Mouse (Mus musculus): Measurements from ENCODE around the gene Eci2.
A peak's percentile ranks its signal among the peaks of the same experiment; 100 is the strongest.
"Not testable (repeated sequence)": the region's sequence is repeated elsewhere in the genome, so short reads cannot be mapped to it uniquely, and the experiment has no call there.

The Eci2 gene

DNA sequence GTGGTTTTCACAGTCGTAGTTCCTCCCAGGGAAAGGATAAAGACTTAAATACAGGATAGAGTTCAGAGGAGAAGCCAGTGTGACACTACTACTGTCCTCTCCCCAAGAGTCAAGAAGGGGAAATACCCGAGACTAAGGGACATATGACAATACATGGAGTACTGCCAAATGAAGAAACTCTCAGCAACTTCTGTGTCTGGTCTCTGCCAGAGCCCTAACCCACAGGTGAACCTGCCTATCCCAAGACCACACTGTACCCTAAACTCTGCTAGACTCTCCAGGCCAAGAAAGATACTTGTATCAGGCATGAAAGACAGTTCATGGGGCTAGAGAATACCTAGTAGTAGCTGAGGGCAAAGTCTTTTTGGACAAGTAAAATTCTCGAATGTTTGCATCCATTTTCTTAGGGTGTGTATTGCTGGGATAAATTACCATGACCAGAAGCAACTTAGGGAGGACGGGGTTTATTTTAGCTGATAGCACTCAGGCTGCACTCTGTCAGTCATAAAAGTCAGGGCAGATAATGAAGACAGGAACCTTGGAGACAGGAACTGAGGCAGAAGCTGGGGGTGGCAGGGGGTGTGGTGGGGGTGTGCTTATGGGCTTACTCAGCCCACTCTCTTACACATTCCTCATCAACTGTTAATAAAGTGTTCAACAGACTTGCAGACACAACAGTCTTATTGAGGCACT is 35.2 kb downstream of the Eci2 start:
- DNase-seq (ENCODE audit: low spot score) = no peak

DNA sequence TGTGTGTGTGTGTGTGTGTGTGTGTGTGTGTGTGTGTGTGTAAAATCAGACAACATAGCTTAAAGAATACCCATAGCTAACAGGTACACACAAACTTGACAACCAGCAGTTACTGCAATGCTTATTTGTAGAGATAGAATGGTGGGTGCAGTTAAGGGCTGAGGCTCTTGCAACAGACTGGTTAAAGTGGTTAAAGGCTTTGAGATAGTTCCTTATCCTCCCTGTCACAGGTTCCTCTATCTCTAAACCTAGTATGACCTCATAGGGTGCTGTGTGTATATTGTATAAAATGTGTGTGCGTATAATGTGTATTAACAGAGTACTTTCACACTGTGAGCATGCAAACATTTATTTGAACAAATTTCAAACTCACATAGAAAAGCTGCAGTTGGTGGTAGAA is 43.4 kb downstream of the Eci2 start:
- DNase-seq (ENCODE audit: low spot score) = not testable (repeated sequence)

DNA sequence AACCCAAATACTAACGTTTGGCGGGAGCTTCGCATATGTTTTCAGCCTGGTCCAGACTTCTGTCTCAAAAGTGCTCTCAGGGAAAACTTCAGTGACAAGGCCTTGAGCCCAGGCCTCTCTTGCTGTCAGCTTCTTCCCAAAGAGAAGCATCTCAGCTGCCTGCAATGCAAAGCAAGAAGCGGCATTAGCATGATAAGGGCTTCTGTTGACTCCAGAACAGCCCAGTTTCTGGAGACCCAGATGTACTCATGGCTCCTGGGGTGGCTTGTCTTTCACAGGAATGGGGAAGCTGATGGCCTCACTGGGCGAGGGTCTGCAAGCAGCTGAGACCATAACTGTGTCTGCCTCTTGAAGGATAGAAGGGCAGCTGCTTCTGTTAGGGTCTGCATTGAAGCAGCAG is 48.3 kb downstream of the Eci2 start:
- not testable (repeated sequence) for DNase-seq (ENCODE audit: low spot score)

DNA sequence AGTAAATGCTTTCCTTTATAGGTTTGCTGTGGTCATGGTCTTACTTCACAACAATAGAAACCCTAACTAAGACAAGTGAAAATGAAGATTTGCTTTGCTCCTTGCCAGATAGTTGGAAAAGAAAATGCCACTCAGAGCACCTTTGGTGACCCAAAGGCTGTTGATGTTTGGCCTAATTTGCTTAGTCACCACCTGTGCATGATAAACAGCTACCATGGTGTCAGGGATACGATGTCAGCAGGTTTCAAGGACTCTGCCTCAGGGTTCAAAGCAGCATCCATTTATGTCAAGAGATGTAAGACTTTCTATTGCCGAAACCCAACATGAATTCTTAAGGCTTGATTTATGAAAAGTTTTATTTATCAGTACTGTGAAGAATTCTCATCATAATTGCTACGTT is 49.5 kb downstream of the Eci2 start:
- no peak for DNase-seq (ENCODE audit: low spot score)

DNA sequence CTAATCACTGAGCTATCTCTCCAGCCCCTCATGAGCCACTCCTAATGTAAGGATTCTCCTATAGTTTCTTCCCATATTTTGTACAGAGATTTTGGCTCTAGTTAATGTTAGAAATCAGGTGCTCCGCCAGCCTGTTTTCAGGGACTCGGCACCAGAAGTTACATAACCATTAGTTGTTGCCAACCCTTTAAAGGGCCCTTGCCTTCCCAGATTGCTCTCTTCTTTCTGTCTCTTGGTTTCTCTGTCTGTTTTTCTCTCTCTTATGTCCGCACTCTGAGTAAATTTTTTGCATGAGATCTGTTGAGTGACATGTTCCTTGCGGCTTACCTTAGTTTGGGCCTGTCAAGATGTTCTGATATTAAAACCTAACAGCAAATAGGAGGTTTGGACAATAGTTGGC is 50.8 kb downstream of the Eci2 start:
- DNase-seq (ENCODE audit: low spot score) = no peak

DNA sequence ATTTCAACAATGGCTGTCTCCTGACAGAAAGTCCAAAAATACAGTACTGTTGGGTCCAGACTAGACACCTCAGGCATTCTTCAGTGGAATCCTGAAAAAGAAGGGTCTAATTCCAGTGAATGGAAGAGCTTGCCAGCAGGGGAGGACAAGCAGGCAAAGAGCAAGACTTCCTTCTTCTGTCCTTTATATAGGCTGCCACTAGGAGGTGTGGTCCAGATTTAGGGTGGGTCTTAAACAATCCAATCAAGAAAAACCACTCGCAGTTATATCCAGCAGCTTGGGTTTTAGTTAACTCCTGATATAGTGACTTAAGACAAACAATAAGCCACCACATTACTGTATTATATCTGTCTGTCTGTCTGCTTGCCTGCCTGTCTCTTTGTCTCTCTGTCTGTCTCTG is 53.1 kb downstream of the Eci2 start:
- no peak for DNase-seq (ENCODE audit: low spot score)

DNA sequence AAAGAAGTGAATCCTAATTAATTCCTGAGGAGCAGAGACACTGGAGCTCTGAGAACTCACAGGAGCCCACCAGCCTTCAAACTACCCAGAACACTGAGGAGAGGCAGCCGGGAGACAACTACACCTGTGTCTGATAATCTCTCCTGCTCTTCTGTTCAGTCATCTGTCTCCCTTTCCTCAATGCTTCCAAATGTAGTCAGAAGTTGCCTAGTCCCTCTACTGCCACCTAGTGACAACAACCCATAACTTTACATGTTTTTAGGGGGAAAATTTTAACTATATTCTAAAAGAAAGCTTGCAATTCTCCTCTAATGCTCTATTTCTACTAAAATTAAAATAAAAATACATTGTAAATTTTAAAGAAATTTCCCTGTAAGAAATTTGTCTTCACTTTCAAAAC is 53.7 kb downstream of the Eci2 start:
- no peak for DNase-seq (ENCODE audit: low spot score)

DNA sequence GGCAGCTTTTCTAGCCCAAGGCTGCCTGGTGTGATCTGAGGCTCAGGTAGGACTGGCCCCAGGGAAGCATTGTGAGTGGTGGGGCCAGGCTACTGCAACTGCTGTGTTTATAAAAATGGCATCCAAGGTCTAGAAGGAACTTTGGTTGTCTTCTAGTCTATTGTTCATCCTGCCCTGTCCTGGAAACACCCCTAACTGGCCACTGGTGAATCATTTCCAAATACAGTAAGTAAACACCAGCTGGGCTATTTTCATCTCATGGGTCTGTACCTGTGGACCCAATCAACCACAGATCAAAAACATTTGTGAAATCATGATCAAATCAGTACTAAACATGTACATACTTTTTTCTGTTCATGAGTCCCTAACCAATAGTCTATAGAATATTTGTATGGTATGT is 54.4 kb downstream of the Eci2 start:
- DNase-seq (ENCODE audit: low spot score) = not testable (repeated sequence)

DNA sequence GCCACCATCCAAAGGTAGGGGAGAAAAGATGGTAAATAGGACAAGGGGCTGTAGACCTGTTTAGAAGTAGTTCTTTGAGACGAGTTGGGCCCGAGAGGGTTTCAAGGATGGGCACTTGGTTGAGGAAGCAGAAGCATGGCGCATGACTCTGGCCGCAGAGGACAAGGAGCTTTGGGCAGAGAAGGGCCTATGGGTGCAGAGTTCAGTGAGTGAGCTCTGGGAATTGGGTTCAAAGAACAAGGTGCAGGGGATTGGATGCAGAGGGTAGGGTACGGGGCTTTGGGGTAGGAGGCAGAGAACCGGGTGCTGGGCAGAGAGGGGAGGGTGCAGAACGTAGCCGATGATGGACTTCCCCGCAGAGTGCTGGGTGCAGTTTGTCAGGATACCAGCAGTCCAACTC is 61.2 kb downstream of the Eci2 start:
- DNase-seq (ENCODE audit: low spot score) = not testable (repeated sequence)

DNA sequence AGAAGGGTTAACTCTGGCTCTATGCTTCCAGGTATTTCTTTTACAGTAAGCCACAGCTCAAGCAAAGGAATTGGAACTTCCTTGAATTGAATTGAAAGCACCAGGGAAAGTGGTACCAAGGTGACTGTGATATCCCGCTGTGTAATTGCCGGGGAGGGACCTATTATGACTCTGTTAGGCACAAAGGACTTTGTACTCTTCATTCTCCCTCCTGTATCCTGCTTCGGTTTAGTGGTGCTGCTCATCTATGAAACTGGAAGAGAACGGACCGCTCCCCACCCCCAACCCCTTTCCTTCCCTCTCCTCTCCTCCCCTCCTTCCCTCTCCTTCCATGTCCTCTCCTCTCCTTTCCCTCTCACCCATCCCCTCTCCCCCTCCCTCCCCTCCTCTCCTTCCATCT is 62.0 kb downstream of the Eci2 start:
- no peak for DNase-seq (ENCODE audit: low spot score)

DNA sequence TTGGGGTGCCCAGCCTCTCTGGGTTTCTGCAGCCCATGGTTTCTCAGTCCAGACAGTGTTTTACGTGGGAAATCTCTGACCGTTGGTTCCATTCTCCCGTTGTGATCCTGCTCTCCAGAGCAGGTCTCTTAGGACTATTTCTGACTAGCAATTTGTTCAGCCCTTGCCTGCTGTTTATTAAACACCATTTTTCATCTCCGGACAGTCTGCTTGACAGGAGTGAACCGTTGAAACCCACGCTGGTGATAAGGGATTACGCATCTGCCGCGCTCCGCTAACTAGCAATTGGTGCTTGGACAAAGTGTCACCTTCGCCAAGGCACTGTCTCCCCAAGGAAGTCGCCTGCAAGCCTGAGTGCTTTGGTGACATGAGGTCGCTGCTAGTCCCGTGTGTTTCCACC is 62.5 kb downstream of the Eci2 start:
- no peak for DNase-seq (ENCODE audit: low spot score)

DNA sequence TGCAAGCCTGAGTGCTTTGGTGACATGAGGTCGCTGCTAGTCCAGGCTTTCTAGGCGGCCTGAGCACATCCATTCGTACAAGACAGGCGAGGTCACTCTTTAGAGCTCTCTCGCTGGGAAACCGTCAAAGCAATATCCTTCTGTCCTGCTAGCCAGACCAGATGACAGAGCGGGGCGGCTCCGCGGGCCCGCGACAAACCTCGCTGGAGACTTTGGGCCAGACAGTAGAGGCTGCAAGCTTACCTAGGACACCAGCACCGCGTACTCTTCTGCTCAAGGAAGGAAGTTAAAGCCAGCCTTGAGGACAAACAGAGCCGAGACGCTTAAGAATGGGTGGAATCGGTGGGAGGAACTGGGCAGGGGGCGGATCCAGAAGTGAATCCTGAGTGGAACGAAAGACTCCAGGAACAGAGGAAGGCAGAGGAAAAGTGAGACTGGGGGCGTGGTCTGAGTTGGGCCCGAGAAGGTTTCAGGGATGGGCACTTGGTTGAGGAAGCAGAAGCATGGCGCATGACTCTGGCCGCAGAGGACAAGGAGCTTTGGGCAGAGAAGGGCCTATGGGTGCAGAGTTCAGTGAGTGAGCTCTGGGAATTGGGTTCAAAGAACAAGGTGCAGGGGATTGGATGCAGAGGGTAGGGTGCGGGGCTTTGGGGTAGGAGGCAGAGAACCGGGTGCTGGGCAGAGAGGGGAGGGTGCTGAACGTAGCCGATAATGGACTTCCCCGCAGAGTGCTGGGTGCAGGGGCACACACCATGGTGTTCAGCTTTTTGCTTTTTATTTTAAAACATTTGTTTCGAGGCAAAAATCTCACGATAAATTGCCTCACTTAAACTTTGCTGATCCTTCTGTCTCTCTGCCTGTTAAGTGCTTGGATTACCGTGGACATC is 63.1 kb downstream of the Eci2 start, which contains the start of gene Eci3:
TSS of gene Eci3 (minus strand) at position 300 of the 887 bp plus-strand sequence.
- peak; percentile 60 for DNase-seq (ENCODE audit: low spot score)

DNA sequence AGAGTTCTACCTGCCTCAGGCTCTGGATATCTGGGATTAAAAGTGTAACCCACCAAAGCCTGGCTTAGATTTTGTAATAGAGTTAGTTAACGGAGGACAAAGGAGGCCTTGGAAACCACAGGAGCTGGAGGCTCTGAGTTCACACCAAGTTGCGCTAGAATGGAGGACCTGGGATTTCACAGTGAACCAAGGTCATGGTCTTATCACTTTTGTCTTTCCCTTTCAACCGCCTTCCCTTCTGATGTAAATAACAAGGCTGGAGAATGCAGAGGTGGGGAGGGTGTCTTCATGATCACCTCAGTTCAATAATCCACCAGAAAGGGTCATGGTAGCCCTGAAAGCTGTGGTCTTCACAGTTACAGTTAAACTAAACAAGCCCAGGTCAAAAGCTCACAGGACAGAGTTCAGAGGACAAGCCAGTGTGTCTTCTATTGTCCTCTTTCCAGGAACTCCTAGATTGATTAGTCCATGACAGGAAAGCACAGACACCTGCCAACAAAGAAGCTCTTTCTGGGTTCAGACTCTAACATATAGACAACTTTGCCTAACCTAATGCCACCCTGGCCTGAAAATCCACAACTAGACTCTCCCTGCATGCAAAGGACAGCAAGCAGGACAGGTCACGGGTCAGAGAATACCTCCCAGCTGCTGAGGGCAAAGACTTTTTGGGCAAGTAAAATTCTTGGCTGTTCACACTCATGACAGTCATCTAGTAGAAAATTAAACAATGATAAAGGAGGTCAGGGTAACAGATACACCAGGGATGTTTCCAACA is 65.7 kb downstream of the Eci2 start:
- no peak for DNase-seq (ENCODE audit: low spot score)

DNA sequence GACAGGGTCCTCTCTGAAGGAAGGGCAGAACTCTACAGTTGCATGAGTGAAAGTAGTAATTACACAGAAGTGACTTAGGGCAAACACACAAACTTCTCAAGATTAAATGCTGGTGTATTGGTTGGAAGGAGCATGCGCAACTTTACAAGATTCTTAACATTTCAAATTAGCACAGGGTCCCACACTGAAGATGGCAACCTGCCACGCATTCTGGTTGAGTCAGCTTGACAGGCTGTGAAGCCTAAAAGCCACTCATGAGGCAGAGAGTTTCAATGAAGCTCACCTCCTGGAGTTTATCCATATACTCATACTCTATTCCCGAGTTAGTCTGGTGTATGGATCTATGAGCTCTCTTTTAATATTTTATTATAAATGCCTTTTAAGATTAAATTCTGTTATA is 68.7 kb downstream of the Eci2 start:
- DNase-seq (ENCODE audit: low spot score) = not testable (repeated sequence)

DNA sequence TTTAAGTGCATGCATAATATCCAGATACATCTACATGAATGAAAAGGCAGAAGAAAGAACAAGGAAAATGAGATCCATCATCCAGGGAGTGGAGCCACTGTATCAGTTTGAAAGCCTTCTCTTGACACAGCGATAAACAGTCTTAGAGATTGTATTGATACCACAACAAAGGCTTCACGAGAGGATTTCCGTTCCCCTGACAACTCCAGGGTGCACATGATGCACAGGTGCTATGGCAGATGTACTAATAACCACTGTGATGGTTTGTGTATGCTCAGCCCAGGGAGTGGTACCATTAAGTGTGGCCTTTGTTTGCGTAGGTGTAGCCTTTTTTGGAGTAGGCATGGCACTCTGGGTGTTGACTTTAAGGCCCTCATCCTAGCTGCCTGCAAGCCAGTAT is 70.0 kb downstream of the Eci2 start:
- DNase-seq (ENCODE audit: low spot score) = no peak

DNA sequence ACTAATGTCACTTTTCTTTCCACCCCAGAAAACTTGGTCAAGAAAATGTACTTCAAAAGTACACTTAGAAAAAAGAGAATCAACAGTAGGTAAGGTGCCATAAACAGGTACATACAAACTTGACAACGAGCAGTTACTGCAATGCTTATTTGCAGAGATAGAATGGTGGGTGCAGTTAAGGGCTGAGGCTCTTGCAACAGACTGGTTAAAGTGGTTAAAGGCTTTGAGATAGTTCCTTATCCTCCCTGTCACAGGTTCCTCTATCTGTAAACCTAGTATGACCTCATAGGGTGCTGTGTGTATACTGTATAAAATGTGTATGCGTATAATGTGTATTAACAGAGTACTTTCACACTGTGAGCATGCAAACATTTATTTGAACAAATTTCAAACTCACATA is 75.5 kb downstream of the Eci2 start:
- not testable (repeated sequence) for DNase-seq (ENCODE audit: low spot score)

DNA sequence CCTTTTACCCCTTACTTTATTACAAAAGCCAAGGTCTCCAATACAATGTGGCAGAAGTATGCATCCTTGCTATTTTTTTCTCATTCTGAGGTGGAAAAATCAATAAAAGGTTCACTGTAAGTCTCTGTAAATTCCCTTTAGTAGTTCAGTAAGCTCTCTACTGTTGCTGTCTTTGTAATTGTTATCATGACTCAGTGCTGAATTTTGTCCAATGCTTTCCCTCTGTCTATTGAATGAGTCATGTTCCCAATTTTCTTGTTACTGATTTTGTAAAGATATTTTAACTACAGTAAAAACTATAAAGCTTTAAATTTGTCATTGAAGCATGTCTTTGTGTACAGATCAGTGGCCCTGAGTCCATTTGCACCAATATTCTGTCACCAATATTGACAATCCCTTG is 84.5 kb downstream of the Eci2 start:
- DNase-seq (ENCODE audit: low spot score) = no peak

DNA sequence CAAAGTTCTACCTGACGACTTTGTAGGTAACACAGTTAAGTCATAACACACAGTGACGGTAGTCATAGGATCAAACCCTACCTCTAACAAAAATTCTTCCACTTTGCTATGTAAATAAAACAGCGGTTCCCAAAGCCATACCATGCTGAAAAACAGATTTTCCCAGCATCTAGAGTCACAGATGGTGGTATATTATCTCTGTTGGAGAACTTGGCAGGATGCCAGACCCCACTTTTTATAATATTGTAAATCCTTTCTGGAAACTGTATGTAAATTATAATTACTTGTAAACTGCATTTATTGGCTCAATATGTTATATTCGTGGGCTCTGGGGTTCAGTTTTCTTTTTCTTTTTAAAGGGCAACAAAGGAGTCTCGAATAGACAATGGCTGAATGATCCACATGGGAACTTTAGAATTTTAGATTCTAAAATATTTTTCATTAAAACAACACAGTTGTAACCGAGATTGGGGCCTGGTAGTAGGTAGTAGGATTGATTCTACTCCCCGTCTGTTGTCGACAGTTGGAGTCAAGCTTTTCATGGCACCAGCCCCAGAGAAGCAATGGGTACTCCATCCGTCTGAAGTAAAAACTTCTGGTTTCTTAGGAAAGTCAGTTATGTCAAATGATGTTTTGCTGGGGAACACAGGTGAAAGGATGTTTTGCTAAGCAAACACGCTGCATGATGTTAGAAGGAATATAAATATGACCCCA is 91.8 kb downstream of the Eci2 start:
- DNase-seq (ENCODE audit: low spot score) = no peak

Measured in ovary, postnatal 36 days (tissue).